In the genomic region with DNA sequence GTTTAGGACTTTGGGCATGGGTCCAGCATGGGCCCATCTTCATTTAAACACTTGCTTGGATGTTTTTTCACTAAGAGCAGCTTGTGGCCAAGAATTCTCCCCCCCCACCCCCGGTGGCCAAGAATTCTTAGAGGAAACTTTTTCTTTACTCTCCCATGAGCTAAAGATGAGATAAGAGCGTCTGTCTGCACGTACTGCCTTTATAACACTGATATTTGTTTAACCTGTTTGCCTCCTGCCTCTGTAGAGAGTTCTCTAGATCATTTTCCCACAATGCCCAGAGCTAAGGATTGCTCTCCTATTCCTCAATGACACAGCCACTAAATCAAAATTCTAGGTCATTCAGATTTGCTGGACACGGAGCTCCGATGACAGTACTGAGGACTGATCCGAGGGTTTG, we compare ENCODE assay signal across 25 mouse cellular contexts.
"Had no signal": no experiment of that assay in that cellular context is flagged by ENCODE, and none has a peak within 500 bp of the region (broad histone marks: within the 10 kb centered on the region; RNA-seq: fewer than 3 reads in every experiment).

No protein-coding gene starts in this region.

- ATAC-seq: liver, postnatal 0 days; midbrain, embryonic 16.5 days had no signal

- DNase-seq: kidney, adult 11 months; kidney, adult 8-10 months; kidney, postnatal 10 days; kidney, postnatal 36 days; layer of hippocampus, adult 9-11 months; liver, postnatal 0 days; lung, postnatal 14 days; lung, postnatal 4 days; retina, postnatal 1 day; right cerebral cortex, postnatal 25 days; spleen, adult 18-20 months; thymus, adult 2 months; thymus, postnatal 14 days; thymus, postnatal 4 days had no signal

- H3K27me3 ChIP-seq: kidney, embryonic 15.5 days; limb, embryonic 12.5 days; limb, embryonic 15.5 days; lung, embryonic 15.5 days; midbrain, embryonic 12.5 days; neural tube, embryonic 13.5 days; stomach, embryonic 15.5 days had no signal

- H3K4me3 ChIP-seq: kidney, embryonic 15.5 days; limb, embryonic 12.5 days; limb, embryonic 15.5 days; lung, embryonic 15.5 days; midbrain, embryonic 12.5 days; myocyte; neural tube, embryonic 13.5 days; stomach, embryonic 15.5 days had no signal

- H3K9ac ChIP-seq: kidney, embryonic 15.5 days; limb, embryonic 12.5 days; limb, embryonic 15.5 days; liver, embryonic 14.5 days; liver, postnatal 0 days; lung, embryonic 15.5 days; midbrain, embryonic 12.5 days; neural tube, embryonic 13.5 days; stomach, embryonic 15.5 days had no signal

- H3K9me3 ChIP-seq: kidney, embryonic 15.5 days; limb, embryonic 12.5 days; limb, embryonic 15.5 days; lung, embryonic 15.5 days; midbrain, embryonic 12.5 days; neural tube, embryonic 13.5 days; stomach, embryonic 15.5 days had no signal

- H3K36me3 ChIP-seq: kidney, embryonic 15.5 days; limb, embryonic 12.5 days; limb, embryonic 15.5 days; lung, embryonic 15.5 days; midbrain, embryonic 12.5 days; neural tube, embryonic 13.5 days; stomach, embryonic 15.5 days had no signal

- H3K4me1 ChIP-seq: limb, embryonic 15.5 days; stomach, embryonic 15.5 days had no signal

- H3K27ac ChIP-seq: kidney, embryonic 15.5 days; limb, embryonic 12.5 days; limb, embryonic 15.5 days; liver, embryonic 14.5 days; lung, embryonic 15.5 days; midbrain, embryonic 12.5 days; neural tube, embryonic 13.5 days; stomach, embryonic 15.5 days had no signal

- H3K4me2 ChIP-seq: kidney, embryonic 15.5 days; limb, embryonic 12.5 days; limb, embryonic 15.5 days; liver, embryonic 11.5 days; lung, embryonic 15.5 days; midbrain, embryonic 12.5 days; neural tube, embryonic 13.5 days; stomach, embryonic 15.5 days had no signal
